In genomic region chr1:54871321-54871720, GRCm38 (mm10) we compare ENCODE assay signal across 15 mouse cellular contexts. TPM values are rescaled to one million over a fixed set of nuclear protein-coding genes. Genes with fewer than 3 reads are reported as not detected.
DNase-seq lines count a peak whose midpoint lies in the region; ATAC-seq lines count a peak whose summit lies in the region.
"Had no signal": no experiment of that assay in that cellular context is flagged by ENCODE, and none has a peak within 500 bp of the region (broad histone marks: within the 10 kb centered on the region; RNA-seq: fewer than 3 reads in every experiment).

No protein-coding gene starts in this region.

- peak; percentile 79 for ATAC-seq in activated CD4-positive, CD25-positive, alpha-beta regulatory T cell, adult 4 months
- ATAC-seq in megakaryocyte progenitor cell, adult 5-6 weeks (replicated peaks; ENCODE audit: poor library complexity) = peak; percentile 70
- ATAC-seq in monocyte, adult 5-6 weeks (replicated peaks; ENCODE audit: insufficient number of reproducible peaks, low FRiP score, low TSS enrichment, poor library complexity, severe bottlenecking) = no peak
- ATAC-seq: forebrain, embryonic 13.5 days; liver, postnatal 0 days had no signal

- peak; percentile 37 for DNase-seq in thymus, postnatal 14 days
- DNase-seq in thymus, postnatal 4 days = no peak
- no peak for DNase-seq in testis, postnatal 14 days (ENCODE audit: low spot score)
- DNase-seq in right cerebral cortex, adult 18-20 months = no peak
- DNase-seq: cerebellum, adult 9-10 months; heart, adult 2 months; heart, postnatal 4 days; kidney, adult 9 months; kidney, postnatal 25 days; liver, postnatal 0 days; lung, postnatal 14 days had no signal

RNA-seq across cellular contexts. Expression of gene Ankrd44, which starts 54.9 kb away (rescaled TPM):
- polyA plus RNA-seq in activated CD4-positive, CD25-positive, alpha-beta regulatory T cell, adult 4 months (2017; shearing (Covaris generic)) = 100 to 1,000 TPM; 157 to 185 TPM
- total RNA-seq in megakaryocyte progenitor cell, adult 5-6 weeks (2015) = 106 and 110 TPM in 2 replicates
- 69.3 and 69.8 TPM in 2 replicates for total RNA-seq in megakaryocyte progenitor cell, adult 5-6 weeks (2017)
- 321 to 541 TPM (median 341 TPM) in 3 replicates for total RNA-seq in monocyte, adult 5-6 weeks (2017)
